Mouse (Mus musculus) liver, adult (tissue): ENCODE data around the gene Zc3h7b.
A peak's percentile ranks its signal among the peaks of the same experiment; 100 is the strongest.

ENCODE experiments used
- GATA4 ChIP-seq: IDR thresholded peaks from 2 replicates; pipeline ENCODE4 v1.6.1; 2014; ENCODE audit warnings: mild to moderate bottlenecking, low read length; ENCODE audit not compliant: insufficient replicate concordance

The Zc3h7b gene

DNA sequence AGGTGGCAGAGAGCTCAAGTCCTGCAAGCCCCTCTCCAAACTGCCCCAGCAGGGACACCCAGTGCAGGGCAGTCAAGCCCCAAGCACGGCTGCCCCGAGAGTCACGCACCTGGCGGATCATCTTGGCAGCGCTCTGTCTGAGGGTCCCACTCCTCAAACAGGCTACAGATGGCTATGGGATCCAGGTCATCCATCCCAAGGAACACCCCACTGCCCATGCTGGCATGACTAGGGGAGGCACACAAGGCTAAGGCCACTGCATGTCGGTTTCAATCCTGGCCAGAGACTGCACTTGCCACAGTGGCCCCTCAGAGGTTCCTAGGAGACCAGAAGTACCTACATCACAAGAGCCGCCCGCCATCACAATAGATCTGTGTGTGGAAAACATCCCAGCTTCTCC lies 18.9 kb upstream of the Zc3h7b start:
- no peak for TF ChIP-seq GATA4

DNA sequence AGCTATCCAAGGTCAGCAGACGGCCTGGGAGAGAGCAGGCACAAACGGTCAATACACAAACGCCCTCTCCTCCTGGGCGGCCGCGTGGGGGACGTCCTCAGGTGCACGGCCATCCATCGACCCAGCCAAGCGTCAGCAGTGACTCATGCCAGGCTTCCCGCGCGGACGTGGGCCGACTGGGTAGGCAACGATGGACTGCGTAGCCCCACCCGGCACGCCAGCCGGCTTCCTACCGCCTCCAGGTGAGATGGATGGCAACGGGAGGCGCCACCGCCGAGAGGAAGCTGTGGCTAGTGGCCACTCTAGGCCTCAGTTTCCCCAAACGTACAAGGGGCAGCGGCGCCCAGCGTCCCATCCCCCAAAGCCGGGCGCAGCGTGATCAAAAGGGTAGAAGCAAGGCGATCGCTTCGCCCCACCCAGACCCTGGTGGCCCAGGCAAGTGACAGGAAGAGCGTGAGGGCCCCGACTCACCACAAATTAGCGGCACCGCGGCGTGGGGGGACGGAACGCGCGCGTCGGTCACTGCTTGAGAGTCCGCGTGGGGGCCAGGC lies 15.5 kb upstream of the Zc3h7b start:
- no peak for TF ChIP-seq GATA4

DNA sequence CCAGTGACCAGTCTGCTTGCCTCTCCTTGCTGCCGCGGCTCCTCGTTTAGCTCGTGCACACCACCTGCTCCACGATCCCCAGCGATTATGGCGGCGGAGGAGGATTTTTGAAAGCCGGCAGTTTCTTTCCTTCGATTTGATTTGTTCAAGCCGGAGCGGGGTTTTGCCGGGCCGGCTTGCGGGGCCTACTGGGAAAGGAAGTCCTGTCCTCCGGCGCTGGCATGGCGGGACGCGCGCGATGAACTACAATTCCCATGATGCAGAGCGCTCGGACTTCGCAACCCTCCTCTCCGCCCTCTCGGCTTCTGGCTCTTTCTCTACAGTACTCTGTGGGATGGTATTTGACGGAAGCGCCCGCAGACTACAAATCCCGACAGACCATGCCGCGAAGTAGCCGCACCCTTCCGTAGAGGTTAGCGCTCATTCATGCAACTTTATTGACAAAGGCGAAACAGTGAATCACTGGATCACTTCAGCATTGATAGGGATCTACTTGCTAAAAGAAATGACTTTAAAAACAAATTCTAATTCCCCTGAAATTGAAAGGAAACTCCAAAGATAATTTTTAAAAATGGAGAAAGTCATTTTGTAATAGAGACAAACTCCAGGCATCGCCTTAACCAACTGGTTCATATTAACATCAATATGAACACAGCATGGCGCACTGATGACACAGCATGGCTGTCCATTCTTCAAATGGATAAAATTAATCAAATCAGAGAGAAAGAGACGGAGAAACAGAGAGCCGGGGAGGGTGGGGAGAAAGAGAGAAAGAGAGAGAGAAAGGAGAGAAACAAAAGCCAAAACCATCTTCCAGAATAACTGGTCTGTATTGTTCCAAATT lies 14.8 kb upstream of the Zc3h7b start:
- TF ChIP-seq GATA4 = peak; percentile 36; the same call in 1 of the 2 replicates

DNA sequence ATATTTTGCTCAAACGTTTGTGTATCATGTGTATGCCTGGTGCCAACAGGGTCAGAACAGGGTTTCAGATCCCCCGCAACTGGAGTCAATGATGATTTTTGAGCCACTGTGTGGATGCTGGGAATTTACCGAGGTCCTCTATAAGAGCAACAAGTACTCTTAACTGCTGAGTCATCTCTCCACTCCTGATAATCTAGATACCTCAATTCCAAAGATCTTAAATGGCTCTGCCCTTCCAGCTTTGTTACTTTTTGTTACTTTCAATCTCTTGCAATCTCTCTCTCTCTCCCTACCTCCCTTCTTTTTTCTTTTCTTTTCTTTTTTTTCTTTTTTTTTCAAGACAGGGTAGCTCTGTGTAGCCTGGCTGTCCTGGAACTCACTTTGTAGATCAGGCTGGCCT lies 9.8 kb upstream of the Zc3h7b start:
- no peak for TF ChIP-seq GATA4

DNA sequence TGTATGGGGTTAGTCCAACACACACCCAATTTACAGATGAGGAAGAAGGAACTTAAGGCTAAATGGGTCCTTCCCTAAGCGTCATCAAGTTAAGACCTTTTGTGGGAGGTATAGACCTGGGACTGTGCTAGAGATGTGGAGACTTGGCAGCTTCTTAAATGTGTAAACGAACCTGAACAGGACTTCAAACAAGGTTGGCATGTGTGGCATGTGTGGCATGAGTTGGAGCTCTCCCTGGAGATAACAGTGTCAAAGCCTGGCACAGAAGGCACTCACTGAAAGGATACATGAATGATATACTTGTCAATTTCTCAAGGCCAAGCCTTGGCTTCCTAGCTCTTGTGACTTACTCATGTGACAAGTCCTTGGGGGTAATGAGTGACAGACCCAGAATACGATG lies 5.6 kb upstream of the Zc3h7b start:
- no peak for TF ChIP-seq GATA4

DNA sequence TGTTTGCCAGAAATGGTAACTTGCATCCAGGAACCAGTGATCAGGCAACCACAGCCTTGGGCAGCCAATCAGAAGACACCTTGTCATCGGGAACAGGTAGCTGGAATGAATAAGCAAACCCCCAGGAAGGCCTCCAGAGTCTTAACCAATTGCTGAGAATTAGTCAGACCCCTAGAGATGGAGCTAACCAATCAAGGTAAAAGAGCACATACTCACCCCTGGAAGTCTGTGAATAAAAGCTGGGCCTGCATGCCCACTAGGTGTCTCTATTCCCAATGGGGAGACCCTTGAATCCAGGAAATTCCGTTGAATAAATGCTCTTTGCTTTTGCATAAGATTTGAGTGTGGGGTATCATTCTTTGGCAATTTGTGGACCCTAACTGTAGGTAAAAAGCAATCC lies 4.9 kb upstream of the Zc3h7b start:
- no peak for TF ChIP-seq GATA4

DNA sequence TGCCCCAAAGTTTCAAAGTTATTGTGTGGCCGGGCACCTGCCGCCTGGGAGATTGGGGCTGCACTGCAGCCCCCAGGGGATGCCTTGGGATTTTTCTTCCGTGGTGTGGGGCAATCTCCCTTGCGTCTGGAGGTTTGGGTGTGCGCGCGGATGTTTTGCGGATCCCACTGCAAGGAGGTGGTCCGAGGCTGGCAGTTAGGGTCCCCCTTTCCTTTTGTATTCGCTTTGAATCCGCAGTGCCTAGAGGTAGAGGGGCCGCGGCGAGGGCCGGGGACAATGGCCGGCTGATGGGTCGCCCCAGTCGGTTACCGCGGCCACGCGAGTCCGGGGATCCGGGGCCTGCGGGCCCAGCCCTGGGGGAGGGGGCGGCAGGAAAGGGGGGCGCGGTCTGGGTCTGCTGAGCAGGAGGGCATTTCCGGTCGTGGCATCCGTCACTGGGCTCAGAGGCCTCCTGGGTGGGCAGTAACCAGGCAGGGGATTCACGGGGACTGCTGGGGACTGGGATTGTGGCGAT lies 801 bp downstream of the Zc3h7b start:
- no peak for TF ChIP-seq GATA4

DNA sequence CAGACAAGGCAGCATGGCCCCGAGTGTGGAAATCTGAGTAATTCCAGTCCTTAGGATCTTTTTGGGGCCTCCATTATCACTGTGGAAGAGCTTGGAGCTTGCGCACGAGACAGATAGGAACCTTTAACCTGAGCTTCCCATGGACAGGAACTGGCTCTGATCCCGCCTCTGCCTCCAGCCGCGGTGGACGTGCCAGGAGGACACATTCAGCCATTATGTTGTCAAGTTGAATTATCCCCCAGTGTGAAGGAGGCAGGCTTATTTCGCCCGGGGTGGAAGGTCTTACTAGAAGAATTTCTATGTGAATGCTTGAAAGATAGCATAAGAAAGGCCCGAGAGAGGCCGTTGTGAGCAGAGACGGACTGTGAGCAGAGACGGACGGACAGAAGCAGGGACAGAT lies 4.9 kb downstream of the Zc3h7b start:
- TF ChIP-seq GATA4 = no peak

DNA sequence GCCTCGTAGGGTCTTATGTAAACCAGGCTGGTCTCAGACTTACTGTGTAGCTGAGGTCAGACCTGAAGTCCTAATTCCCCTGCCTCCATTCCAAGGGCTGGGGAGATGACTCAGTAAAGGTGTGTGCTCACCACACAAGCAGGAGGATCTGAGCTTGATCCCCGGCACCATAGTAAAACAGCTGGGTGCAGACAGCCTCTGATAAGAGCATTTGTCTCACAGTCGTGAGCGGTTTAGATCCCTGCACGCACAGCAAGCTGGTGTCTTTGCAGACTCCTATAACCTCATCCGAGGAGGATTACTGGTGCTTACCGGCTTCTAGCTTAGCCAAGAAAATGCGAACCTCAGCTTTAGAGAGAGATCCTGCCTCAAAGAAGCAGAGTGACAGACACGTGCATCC lies 8.8 kb downstream of the Zc3h7b start:
- no peak for TF ChIP-seq GATA4

DNA sequence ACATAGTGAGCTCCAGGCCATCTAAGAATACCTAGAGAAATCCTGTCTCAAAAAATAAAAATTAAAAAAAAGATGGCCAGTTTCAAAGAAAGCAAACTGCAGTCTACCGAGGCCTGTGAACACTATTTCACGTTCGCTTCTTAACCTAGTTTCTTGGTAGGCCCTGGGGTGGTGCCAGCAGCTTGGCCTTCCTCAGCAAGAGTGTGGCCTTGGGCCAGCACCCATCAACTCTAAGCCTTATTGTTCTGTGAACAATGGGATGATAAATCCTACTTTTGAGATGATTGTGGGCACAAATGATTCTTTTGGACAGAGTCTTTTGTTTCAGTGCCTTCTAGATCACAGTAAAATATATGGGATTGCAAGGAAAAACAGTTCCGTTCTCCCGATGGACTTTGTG lies 13.8 kb downstream of the Zc3h7b start:
- no peak for TF ChIP-seq GATA4

DNA sequence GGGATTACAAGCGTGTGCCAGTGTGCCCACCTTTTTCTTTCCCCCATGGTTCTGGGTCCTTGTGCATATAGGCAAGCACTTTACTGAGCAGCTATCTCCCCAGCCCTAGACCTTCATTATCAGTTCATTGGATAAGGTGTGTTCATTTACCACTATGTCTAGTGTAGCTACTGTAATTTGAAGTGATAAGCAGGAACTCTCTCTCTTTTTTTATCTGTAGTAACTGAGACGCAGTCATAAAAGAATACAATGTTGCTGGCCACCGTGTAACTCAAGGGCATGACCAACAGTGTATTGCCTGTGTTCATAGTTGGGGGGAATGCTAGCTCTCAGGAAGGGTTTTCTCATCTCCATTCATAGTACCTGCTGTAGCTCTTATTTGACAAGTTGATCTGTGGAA lies 14.7 kb downstream of the Zc3h7b start:
- no peak for TF ChIP-seq GATA4

DNA sequence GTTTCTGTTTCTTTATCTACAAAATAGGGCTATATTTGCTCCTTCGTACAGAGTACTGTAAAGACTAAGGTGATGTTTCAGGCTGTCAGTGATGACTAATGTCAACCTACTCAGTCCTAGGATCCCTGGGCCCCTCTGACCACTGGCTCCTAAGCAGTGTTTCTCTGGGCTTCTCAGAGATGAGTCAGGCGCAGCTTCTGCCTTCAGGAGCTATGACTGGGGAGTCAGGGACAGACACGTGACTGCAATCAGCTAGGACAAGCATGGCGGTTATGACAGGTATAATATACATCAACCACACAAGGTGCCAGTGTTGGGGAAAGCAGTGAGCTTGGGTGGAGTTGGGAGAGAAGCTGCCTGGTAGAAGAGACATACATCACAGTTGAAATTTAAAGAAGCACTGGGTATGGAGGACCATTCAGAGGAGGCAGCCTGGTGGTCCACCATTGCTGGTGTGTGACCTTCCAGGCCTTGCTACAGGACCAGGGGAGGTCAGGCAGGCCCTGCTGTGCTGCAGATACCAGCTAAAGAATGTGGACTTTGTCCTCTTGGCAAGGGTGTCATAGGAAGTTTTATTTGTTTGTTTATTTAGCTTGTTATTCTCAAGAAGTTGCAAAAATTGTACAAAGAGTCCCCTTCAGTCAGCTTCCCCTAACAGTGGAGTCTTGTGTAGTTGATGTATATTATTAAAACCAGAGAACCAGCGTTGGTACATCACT lies 15.7 kb downstream of the Zc3h7b start:
- no peak for TF ChIP-seq GATA4

DNA sequence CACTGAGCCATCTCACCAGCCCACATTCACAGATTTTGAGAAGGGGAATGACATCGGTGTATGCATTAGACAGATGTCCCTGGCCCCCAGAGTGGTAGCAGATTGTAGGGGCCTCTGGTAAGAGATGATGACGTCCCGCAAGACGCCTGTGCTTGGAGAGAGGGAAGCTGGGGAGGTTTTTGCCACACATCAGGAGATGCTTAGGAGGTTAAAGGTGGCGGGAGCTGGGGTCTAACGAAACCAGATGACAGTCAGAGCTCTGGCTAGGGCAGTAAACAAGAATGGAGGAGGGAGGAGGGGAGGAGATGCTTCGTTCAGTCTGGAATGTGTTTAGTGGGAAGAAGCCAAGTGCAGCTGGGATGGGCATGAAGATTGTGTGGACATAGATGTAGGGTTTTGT lies 16.5 kb downstream of the Zc3h7b start:
- no peak for TF ChIP-seq GATA4

DNA sequence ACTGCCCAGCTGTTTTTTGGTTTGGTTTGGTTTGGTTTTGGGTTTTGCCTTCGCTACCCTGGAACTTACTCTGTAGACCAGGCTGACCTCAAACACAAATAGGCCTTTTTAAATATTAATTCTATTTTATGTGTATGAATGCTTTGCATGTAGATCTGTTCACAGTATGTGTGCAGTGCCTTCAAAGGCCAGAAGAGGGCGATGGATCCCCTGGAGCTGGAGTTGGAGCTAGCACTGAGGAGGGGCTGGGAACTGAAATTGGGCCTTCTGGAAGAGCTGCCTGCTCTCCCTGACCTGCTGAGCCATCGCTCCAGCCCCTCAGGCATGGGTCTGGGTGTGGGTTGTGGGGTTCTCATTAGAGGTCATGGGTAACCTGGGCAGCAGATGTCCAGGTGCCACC lies 17.1 kb downstream of the Zc3h7b start:
- no peak for TF ChIP-seq GATA4

DNA sequence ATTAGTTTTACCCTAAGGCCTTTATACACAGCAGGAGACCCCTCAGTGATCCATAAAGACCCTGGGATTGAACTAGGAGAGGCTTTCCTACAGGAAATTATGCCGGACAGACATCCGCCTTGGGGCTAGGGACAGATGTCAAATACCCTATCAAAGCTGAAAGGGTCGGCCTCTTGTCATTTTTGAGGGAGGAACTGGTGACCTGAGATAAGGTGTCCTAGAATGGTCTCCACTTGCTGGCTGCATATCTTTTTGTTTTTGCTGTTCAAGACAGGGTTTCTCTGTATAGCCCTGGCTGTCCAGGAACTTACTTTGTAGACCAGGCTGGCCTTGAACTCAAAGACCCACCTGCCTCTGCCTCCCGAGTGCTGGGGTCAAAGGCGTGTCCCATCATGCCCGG lies 19.7 kb downstream of the Zc3h7b start:
- no peak for TF ChIP-seq GATA4

DNA sequence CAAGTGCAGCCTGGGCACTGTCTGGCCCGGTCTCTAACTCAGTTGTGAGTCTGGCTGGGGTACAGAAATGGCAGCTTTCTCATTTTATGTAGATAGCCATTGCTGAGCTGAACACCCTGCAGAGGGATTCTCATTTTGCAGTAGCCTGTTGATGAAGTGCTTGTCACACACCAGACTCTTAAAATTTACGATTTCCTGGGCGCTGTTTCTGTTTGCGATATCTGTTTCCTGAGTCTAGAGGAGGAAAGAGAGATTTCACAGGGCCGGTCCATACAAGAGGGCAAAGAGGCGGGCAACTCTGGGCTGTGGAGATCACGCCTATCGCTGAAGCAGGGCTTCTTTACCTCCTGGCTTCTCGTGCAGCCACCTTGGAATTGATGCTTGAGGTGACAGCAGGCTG lies 20.8 kb downstream of the Zc3h7b start:
- no peak for TF ChIP-seq GATA4
